Mouse (Mus musculus) heart, postnatal 0 days (tissue): ENCODE measurements around the gene Hyou1.

Source experiments
- CTCF ChIP-seq: IDR thresholded peaks from 2 replicates; pipeline ENCODE4 v1.5.1; 2016; ENCODE audit warnings: antibody characterized with exemption, control low read depth, low read depth
- EP300 ChIP-seq: IDR thresholded peaks from 2 replicates; pipeline ENCODE4 v1.6.1; 2016; ENCODE audit warnings: antibody characterized with exemption, low read depth

- TF ChIP-seq CTCF (no peak), EP300 (no peak)
Observed at GRCm38 (mm10) chr9:44335331-44336092, 43.8 kb upstream of the Hyou1 start.
